Mouse (Mus musculus): ENCODE data around the gene Olfr288.

GRCm38 (mm10) chr15:98165525-98165924 lies 29.8 kb downstream of the Olfr288 start, which contains the start of gene Asb8:
- no peak for TF ChIP-seq CTCF (IDR thresholded peaks at IDR 0.05; ENCODE audit: extremely low read depth, insufficient read depth, low read length)
- TF ChIP-seq POLR2A (IDR thresholded peaks at IDR 0.05; ENCODE audit: extremely low read depth, insufficient read depth, low read length): no peak
